Mouse (Mus musculus): ENCODE data around the gene Creb1. TPM values are rescaled to one million over a fixed set of nuclear protein-coding genes. Genes with fewer than 3 reads are reported as not detected.
"Not testable (repeated sequence)": the region's sequence is repeated elsewhere in the genome, so short reads cannot be mapped to it uniquely, and the experiment has no call there.

The Creb1 gene
- total RNA-seq, 2 experiments from 2014 or later = 23.5 to 33.6 TPM

DNA sequence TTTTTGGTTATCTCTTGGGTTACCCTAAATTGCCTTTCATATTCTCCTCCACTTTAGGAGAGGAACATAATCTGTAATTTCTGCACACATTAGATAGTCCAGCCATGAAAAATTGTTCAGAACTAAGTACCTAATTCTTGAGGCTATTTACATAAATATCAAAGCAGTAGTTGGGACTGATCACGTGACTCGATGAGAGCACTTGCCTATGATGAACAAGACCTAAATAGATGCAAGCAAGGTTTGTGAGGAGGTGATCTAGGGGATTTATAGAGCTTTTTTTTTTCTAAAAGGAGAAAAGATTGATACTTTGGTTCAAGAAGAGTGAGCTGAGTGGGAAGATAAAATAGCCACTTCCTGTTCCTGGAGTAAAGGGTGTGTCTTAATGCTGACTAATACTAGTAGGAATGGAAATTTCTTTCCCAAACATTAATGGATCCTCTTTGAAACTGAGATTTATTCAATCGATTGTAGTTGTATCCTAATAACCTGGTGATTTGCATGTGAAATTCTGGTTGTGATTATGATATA is 6.5 kb downstream of the Creb1 start:
- no peak for DNase-seq

DNA sequence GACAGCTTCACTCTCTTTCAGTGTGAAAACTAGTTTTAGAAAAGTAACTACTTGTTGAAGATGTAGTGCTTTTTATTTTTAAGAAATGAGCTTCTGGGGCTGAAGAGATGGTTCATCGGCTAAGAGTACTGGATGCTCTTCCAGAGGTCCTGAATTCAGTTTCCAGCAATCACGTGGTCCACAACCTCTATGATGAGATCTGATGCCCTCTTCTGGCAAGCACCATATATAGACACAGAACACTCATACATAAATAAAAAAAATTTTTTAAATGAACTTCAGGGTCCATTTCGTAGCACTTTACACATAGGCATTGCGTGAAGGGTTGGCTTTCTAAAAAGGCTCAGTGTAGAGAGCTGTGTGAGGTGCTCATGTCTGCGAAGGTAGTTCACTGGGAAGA is 11.3 kb downstream of the Creb1 start:
- no peak for DNase-seq

DNA sequence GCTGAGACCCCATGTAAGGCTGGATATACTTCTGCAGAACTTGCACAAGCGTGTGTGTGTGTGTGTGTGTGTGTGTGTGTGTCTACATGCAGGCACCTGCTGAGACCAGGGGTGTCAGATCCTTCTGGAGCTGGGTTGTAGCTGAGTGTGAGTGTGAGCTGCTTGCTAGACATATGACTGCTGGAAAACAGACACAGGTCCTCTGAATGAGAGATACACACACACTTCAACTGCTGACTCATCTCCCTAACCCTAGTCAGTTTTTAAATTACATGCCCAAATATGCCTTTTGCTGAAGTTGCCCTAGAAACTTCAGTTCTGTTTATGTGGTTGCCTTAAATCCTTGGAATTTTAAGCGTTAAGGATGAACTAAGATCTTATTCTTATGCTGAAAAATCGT is 13.6 kb downstream of the Creb1 start:
- DNase-seq = no peak

DNA sequence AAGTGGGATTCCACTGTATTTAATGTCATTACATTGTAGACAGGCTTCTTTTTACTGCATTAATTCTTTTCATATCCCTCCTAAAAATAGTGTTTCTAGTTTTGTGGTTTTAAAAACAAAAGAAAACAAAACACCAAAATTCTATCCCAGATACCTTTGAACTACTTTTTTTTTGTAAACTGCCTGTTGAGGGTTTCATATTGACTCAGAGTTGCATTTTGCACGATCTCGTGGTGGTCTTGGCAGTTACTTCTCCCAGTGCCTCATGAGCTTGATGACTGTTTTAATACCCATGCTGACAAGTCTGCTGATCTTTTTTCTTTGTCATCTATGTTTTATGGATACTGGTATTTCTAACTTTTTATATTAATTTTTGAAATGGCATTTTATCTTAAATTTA is 16.9 kb downstream of the Creb1 start:
- no peak for DNase-seq

DNA sequence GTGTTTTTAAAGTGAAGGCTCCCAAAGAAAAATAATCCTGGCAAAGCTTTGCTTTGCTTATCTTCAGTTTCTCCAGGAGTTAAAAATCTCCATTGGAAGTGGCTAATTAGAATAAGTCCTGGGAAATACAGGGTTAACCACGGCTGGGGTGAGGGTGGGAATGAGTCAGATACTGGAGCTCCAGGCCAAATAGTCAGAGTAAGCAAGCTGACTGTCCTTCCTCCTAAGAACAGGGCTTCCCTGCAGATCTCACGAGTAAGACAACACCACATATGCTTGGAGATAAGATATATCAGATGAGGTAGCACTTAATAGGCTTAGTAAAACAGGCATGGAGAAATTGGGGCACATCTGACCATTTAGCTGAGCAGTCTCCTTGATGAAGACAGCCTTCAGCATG is 19.5 kb downstream of the Creb1 start:
- DNase-seq = no peak

DNA sequence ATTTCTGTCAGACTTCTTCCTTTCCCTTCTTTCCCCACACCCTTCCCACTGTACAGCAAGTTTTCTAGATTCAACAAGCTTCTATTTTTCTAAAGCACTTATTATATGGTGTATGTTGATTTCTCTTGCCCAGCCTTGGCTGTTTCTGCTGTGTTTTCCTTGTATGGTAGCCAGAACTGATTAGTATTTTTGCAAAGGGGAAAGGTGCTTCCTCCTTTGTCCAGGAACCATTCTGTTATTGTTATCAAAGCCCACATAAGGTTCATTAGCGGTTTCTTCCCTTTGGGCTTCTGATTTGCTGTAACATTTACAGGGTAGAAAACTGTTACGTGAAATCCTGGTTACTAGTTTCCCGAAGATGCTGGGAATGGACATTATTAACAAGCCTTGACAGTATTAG is 27.7 kb downstream of the Creb1 start:
- no peak for DNase-seq

DNA sequence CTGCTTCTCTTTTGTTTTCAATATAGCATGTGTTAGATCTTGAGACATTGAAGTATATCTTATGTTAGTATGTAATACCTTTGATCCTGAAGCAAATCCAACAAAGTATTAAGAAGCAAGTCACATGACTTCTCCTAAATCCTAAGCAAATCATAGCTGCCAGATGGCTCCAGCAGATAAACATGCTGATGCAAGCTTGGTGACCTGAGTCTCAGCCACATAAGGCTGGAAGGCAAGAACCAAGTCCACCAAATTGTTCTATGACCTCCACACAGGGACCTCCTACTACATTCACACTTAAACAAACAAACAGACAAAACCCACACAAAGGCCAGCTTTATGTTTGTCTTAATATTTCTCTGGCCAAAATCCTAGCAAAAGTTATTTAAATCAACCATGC is 35.8 kb downstream of the Creb1 start:
- DNase-seq = no peak

DNA sequence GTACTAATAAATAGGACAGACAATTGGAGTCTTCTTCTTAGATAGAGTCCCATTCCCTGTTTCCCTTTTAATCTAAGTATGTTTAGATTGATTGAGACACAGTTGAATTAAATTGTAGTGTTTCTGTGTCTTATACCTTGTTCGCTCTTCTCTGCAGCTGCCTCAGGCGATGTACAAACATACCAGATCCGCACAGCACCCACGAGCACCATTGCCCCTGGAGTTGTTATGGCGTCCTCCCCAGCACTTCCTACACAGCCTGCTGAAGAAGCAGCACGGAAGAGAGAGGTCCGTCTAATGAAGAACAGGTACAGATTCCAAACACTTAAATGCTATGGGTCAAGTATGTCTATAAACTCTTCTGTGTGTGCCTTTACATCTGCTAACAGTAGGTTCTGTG is 43.6 kb downstream of the Creb1 start:
- no peak for DNase-seq

DNA sequence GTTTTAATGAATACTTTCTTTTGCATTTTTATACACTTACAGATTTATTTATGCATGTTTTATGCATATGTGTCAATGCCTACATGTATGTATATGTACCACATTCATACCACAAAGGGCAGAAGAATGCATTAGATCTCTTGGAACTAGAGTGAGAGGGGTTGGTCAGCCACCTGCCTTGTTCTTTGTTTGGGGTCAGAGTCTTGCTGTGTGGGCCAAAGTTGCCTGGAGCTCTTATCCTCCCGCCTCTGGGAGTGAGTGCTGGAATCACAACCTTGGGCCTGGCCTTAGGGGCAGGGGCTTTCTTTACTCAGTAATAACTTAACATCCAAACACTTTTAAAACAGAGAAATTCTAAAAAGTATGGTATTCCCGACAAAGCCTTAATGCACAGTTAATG is 44.3 kb downstream of the Creb1 start:
- no peak for DNase-seq

DNA sequence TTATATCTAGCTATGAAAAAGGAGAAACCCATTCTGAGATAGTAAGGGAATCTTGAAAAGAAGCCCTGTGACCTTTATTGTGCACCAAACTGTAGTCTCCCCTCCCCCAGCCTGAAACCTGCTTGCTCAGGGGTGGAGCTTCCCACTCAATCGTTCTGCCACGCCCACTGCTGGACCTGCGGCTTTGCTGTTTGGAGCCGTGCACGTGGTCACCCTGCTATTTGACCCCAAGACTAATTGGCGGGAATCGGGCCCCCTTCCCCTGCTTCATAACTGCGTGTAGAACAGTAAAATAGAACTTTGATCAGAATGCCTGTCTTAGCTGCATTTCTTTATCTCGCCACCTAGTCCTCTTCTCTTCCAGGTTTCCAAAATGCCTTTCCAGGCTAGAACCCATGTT is 45.5 kb downstream of the Creb1 start:
- DNase-seq = not testable (repeated sequence)

DNA sequence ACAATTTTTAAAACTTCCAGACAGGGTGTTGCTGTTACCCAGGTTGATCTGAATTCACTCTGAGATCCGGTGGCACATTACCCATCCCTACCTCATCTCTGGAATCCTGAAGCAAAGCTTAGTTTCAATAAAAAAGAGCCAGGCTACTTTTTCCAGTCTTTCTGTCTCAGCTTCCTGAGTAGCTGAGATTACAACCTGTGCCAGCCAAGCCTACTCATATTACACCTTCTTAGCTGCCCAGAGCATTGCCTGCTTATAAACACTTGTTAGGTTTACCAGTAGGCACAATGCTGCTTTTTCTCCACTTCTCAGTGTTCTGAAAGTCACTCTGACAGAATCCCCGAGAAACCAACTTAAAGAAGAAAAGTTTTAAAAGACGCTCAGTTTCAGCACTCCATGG is 46.4 kb downstream of the Creb1 start:
- DNase-seq = no peak

DNA sequence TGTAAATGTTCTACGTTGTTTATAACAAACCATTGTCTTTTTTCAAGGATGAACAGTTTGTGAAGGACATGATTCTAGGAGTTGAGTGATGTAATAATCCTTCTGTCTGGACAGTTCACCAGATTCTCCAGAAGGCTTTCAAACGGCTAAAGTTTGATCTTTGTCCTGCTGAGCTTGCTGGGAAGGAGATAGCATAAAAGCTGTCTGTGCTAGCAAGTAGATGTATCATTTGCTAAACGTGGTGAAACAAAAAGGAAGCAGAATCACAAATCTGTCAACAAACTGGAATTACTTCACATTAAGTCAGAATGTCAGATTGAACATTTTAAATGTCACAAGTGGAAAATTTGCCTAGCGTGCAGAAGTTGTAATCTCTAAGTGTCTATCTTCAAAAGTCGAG is 66.5 kb downstream of the Creb1 start:
- DNase-seq = no peak

DNA sequence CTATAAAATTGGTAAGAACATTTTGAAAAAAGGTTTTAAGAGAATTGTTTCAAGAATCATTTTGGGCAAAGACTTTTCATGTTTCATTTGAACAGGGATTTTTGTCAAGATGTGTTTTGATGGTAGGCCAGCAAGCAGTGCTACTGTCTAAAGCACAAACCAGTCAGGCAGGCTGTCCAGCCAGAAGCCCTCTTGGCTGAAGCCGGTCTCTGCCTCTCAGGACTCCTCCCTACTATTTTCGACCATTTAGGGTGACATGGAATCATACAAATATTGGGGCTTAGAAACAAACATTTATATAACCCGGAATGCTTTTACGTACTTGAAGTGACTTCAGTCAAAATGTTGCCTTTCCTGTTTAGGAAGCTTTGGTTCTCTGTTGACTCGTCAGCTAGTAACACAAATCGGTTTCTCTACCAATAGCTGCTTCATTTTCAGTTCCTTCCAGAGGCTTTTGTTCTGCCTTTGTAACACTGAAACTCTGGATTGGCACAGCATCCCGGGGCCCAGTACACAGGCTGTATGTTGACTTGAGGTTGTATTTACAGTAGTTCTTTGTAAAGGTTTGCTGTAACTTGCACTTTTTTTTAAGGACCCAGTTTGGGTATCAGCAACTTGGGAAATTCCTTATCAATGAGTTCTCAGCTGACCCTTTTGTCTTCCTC is 68.1 kb downstream of the Creb1 start:
- no peak for DNase-seq

DNA sequence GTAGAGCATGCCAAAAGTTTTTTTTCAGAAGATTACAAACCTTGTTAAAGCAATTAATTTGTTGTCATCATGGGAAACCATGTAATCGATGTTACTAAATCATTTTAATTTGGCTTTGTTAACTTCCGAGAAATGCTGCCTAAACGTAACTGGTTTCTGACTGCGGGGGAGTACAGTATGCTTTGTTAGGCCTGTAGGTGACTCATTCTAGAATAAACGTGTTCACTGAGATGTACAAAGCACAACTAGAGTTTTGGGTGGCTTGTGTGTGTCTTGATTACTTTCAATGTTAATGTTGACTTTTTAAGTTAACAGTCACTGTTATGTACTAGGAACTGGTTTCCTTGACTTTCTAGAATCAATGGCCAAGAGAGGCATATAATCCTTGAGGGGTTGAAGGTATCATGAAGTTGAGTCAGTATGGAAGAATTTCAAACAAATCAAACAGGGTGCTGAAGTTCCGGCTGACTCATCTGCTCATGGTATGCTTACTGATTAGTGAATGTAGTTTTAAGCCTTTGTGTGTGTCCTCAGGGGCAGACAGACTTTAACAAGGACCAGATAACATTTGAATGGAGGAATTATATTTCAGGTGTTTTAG is 68.9 kb downstream of the Creb1 start:
- no peak for DNase-seq

DNA sequence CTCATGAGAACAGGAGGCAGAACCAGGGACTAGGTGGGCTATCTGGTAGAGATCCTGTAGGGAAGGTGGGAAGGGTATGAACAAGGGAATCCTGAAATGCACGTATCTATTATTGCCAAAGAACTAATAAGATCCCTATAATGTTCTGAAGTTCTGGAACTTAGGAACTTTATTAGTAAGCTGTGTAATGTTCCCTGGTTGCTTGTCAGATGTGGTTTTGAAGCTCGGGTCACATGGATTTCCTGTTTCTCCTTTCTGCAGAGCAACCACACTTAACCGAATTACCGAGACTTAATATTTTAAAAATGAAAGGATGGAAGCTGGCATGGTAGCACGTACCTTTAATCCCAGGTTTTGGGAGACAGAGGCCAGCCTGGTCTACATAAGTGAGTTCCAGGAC is 70.9 kb downstream of the Creb1 start:
- no peak for DNase-seq

DNA sequence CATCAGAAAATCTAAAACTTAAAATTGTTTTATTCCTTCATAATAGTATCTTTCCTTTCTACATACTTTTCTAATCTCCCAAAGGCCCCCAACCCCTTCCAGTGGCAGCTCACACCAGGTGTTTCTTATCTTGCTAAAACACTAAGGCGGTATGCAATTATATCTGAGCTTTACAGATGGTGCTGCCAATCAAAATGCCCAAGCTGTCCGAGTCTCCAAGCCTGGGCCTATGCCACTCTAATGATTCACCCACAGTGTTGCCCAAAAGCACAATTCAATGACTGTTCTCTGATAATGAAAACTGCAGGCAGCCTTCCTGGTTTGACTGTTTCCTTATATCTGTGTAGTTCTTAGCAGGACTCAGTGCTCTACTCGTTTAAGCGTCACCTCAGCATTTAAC is 76.7 kb downstream of the Creb1 start:
- DNase-seq = no peak

DNA sequence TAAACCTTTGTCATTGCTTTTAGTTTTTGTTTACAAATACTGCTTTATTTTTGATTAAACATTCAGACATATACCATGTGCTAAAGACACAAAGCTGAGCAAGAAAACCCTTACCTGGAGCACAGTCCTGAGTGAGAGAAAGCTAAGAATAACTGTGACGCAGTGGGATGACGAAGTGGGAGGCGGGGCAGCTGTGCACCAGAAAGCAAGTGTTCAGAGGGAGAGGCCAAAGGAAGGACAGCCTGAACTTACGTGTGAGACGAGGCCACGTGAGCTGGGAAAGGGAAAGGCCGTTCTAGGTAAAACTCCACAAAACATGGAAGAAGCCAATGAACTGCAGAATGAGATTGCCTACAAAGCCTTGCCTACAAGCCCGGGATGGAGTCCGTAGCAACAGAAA is 77.5 kb downstream of the Creb1 start:
- DNase-seq = no peak

DNA sequence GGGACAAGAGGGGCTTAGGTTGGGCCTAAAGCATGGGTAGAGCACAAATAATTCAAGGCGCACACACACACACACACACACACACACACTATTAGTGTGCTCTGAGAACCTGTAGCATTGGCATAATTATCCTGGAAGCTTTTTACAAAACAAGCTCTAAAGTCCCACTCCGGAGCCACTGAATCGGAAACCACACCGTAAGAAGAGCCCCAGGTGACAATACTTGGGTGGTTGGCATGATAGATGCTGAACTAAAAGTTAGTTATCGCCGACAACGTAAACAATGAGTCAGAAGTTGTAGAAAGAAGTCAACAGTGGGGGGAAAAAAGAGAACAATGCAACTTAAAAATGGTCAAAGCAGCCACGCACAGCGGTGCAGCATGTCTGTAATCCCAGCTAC is 81.9 kb downstream of the Creb1 start:
- no peak for DNase-seq

DNA sequence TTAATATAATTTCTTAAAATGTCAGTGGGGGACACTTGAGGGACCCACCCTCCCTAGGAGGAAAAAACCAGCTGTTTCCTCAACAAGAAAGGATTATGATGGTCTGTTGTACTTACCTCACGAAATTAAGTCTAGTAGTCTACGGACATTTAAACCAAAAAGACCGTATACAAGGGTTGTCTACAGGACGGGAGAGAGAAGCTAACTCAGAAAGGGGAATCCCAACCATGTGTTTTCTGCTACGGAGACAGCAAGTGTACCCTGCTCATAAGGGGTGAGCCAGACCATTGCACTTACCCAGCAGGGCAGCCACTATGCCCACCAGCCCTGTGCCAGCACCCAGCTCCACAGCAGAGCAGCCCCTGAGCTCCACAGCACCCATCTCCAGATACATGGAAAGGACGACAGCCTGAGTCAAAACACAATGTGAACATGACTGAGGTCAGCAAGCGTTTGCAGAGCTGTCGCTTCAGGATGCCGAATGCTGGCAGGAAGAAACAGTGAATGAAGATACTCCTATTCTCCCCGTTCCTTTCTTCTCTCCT is 82.4 kb downstream of the Creb1 start:
- DNase-seq = no peak

DNA sequence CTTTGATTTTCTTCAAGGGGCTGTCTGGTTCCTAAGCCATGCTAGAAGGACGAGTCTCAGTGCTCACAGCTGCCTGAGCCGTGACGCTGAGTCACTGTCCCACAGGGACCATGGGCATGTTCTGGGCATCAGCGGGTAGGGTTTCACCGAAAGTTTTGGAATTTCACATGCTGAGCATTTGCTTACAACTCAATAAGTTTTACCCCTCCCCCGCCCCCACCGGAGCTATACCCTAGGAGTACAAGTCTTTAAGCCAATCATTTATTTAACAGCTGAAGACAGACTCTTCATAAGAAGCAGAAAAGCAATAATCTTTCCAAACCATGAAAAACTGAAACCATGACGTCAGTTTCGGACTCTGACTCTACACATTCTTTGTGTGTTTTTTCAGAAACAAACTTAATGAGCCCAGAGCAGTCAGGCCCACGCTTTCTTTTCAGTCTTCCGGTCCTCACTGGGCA is 83.1 kb downstream of the Creb1 start:
- no peak for DNase-seq

DNA sequence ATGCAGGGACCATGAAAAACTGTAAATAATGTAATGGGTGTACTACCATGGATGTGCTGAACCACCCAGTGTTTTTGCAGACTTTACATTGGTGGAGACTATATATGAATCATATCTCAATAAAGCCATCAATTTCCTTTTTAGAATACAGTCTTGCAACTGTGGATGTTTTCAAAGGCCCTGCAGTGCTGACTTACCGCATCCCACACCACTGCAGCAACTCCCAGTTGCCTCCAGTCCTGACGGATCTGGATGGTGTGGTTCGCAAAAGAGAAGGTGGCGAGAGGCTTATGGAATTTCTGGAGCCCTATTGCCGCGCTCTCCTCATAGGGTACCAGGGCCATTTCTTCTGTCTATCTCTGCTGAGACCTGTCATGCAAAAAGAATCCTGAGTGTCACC is 83.6 kb downstream of the Creb1 start:
- no peak for DNase-seq

DNA sequence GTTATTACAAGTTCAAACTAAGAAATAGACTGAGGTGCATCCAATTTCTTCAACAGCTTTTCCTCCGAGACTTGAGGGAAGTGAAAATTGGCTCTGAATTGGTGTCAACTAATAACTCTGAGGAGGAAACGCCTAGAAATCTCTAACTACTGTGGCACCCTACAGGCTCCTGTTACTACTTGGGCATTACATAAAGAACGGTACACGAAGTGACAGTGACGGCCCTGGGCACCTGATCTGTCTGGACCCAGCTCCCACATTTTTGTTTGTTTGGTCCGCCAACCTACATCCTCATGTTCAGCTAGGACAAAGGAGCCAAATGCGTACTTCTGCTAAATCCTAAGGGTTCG is 84.1 kb downstream of the Creb1 start:
- no peak for DNase-seq

DNA sequence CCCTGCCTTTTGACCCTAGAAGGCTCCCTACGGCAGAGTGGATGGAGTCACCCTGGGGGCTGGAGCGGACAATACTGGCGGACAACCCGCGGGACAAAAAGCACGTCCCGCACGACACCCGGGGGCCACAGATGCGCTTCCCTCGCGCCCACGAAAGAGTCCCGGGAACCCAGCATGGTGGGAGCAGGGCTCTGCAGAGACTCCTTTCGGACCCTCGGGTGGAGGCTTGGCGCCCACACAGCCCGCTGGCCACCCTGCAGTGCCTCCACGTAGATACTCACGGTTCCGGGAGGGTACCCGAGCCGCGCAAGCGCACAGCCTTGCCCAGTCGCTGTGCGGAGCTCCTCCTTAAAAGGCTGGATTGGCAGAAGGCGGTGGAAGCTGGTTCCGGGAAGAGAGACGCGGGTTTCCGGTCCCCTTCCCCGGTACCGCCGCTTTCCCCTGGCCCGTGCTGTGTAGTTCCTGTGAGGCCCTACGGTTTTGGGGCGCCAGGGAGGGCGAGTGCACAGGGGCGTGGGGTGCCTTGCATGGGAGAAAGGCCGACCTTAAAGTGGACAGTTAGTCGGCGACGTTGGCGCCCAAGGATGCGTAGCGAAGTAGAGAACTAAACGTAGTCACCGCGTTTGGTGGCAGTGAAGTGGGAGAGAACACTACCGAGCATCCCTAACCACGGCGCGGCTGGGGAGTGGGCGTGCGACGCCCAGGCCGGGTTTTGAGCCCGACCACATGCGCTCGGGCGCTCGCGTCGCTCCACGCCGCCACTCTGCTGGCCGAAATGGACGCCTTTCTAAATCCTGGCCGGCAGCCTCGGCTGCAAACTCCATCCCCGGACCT is 84.7 kb downstream of the Creb1 start, which contains the start of gene Mettl21a:
TSS of gene Mettl21a (minus strand) at position 362 of the 834 bp plus-strand sequence.
- DNase-seq = peak; percentile 90
